Mouse (Mus musculus): Measurements from ENCODE around the gene Ms4a10.

DNA sequence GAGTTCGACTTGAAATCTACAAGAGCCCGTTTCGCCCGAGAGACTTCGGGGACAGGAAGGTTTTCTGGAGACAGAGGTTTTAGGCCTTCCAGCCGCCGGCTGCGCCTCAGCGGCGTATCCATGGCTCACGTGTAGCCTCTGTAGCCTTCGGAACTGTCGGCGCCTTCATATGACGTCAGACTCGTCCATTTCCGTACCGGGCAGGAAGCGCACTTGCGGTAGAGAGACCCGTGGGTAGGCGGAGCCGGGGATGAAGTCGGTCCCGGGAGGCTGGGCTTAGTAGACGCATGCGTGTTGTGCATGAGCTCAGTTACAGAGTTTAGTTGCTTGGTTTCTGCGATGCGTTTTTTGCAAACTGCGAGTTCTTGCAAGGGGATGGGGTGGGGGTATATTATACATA is 25.4 kb downstream of the Ms4a10 start, which contains the start of gene Ccdc86:
- TF ChIP-seq CTCF (IDR thresholded peaks at IDR 0.05; ENCODE audit: low read depth, low read length): no peak
- TF ChIP-seq POLR2A (IDR thresholded peaks at IDR 0.05; ENCODE audit: insufficient read depth, low read length): peak; percentile 30
- no peak for TF ChIP-seq EP300 (IDR thresholded peaks at IDR 0.05; ENCODE audit: insufficient read depth, low read depth, low read length)
